Mouse (Mus musculus) MEL (cell line): ENCODE measurements around the gene Hoxc5. TPM values are rescaled to one million over a fixed set of nuclear protein-coding genes. Genes with fewer than 3 reads are reported as not detected.

Experiments
- DNase-seq: peaks from one replicate; pipeline ENCODE4 v3.0.0; 2011; ENCODE audit warnings: low read depth, low spot score
- H3K27ac ChIP-seq: 2 replicates; pipeline ENCODE4 v1.5.1; 2012; ENCODE audit warnings: low read depth, mild to moderate bottlenecking, control low read depth, low read length, moderate library complexity; ENCODE audit not compliant: control insufficient read depth
- H3K27me3 ChIP-seq, 2 experiments: fragments of 150-350 bp in 1 of 2; sonication (generic) in 1 of 2; 2 replicates each; pipeline ENCODE4 v1.6.1; 2012; ENCODE audit warnings: low read length in 2 of 2, mild to moderate bottlenecking in 2 of 2, improper control_type of control experiment in 1 of 2, moderate library complexity in 1 of 2; ENCODE audit not compliant: insufficient read depth in 2 of 2, control insufficient read depth in 1 of 2
- H3K36me3 ChIP-seq, 2 experiments: 2 replicates each; pipeline ENCODE4 v1.6.1; 2012 to 2014; ENCODE audit warnings: low read length in 2 of 2, improper control_type of control experiment in 1 of 2, inconsistent platforms in 1 of 2, mild to moderate bottlenecking in 1 of 2; ENCODE audit not compliant: insufficient read depth in 2 of 2, control insufficient read depth in 1 of 2
- H3K4me1 ChIP-seq, 2 experiments: fragments of 150-350 bp in 1 of 2; sonication (generic) in 1 of 2; 2 replicates each; pipeline ENCODE4 v1.6.1; 2012; ENCODE audit warnings: low read length in 2 of 2, improper control_type of control experiment in 1 of 2, mild to moderate bottlenecking in 1 of 2; ENCODE audit not compliant: insufficient read depth in 2 of 2, control insufficient read depth in 1 of 2
- H3K4me3 ChIP-seq, 2 experiments: fragments of 150-350 bp in 1 of 2; sonication (generic) in 1 of 2; 2 replicates each; pipeline ENCODE4 v1.5.1; 2012; ENCODE audit warnings: low read depth in 2 of 2, low read length in 2 of 2, mild to moderate bottlenecking in 2 of 2, moderate library complexity in 2 of 2, control low read depth in 1 of 2, improper control_type of control experiment in 1 of 2; ENCODE audit not compliant: control insufficient read depth in 1 of 2, insufficient read depth in 1 of 2
- H3K79me2 ChIP-seq: 2 replicates; pipeline ENCODE4 v1.6.1; 2012; ENCODE audit warnings: mild to moderate bottlenecking, low read length, moderate library complexity; ENCODE audit not compliant: control insufficient read depth, poor library complexity, insufficient read depth
- H3K9ac ChIP-seq: 2 replicates; pipeline ENCODE4 v1.6.1; 2012; ENCODE audit warnings: low read depth, mild to moderate bottlenecking, control low read depth, low read length, moderate library complexity; ENCODE audit not compliant: control insufficient read depth, poor library complexity, severe bottlenecking
- H3K9me3 ChIP-seq: fragments of 150-350 bp; sonication (generic); replicated peaks from 2 replicates; pipeline ENCODE4 v1.6.1; 2012; ENCODE audit warnings: mild to moderate bottlenecking, low read length, improper control_type of control experiment, moderate library complexity; ENCODE audit not compliant: insufficient read depth
- CHD1 ChIP-seq: IDR thresholded peaks from 2 replicates; pipeline ENCODE4 v1.6.1; 2012; ENCODE audit warnings: low read depth, mild to moderate bottlenecking, inconsistent platforms, low read length, improper control_type of control experiment
- E2F4 ChIP-seq: IDR thresholded peaks from 2 replicates; pipeline ENCODE4 v1.6.1; 2011; ENCODE audit warnings: low read depth, low read length, improper control_type of control experiment, borderline replicate concordance
- GABPA ChIP-seq: IDR thresholded peaks from 2 replicates; pipeline ENCODE4 v1.6.1; 2012; ENCODE audit warnings: low read depth, mild to moderate bottlenecking, inconsistent platforms, low read length, improper control_type of control experiment, moderate library complexity
- HCFC1 ChIP-seq: IDR thresholded peaks from 2 replicates; pipeline ENCODE4 v1.6.1; 2012; ENCODE audit warnings: low read depth, mild to moderate bottlenecking, inconsistent platforms, low read length, improper control_type of control experiment, moderate library complexity
- JUND ChIP-seq: IDR thresholded peaks from 2 replicates; pipeline ENCODE4 v1.6.1; 2011; ENCODE audit warnings: low read depth, mild to moderate bottlenecking, improper control_type of control experiment, low read length
- MAFK ChIP-seq: IDR thresholded peaks from 2 replicates; pipeline ENCODE4 v1.6.1; 2011; ENCODE audit warnings: low read depth, mild to moderate bottlenecking, low read length, improper control_type of control experiment, borderline replicate concordance
- MEF2A ChIP-seq: IDR thresholded peaks from 2 replicates; pipeline ENCODE4 v1.6.1; 2014; ENCODE audit warnings: low read depth, mild to moderate bottlenecking, inconsistent platforms, low read length, improper control_type of control experiment; ENCODE audit not compliant: poor library complexity, insufficient replicate concordance, severe bottlenecking; ENCODE audit errors: extremely low read depth
- POLR2A ChIP-seq, 2 experiments: IDR thresholded peaks; 2 replicates each; pipeline ENCODE4 v1.6.1; 2011 to 2012; ENCODE audit warnings: low read length in 2 of 2, mild to moderate bottlenecking in 2 of 2, control low read depth in 1 of 2, improper control_type of control experiment in 1 of 2, low read depth in 1 of 2, moderate library complexity in 1 of 2; ENCODE audit not compliant: control insufficient read depth in 1 of 2, insufficient read depth in 1 of 2, poor library complexity in 1 of 2
- POLR2AphosphoS2 ChIP-seq: IDR thresholded peaks from 2 replicates; pipeline ENCODE4 v1.6.1; 2011; ENCODE audit warnings: low read length, improper control_type of control experiment
- RAD21 ChIP-seq: IDR thresholded peaks from 2 replicates; pipeline ENCODE4 v1.6.1; 2011; ENCODE audit warnings: mild to moderate bottlenecking, low read depth, low read length, improper control_type of control experiment
- TAL1 ChIP-seq: IDR thresholded peaks from 2 replicates; pipeline ENCODE4 v1.6.1; 2012; ENCODE audit warnings: mild to moderate bottlenecking, inconsistent platforms, low read length, moderate library complexity, mixed read lengths
- TCF12 ChIP-seq: IDR thresholded peaks from 2 replicates; pipeline ENCODE4 v1.6.1; 2014; ENCODE audit warnings: low read depth, mild to moderate bottlenecking, inconsistent platforms, low read length, improper control_type of control experiment, moderate library complexity
- USF2 ChIP-seq, 2 experiments: IDR thresholded peaks; 2 replicates each; pipeline ENCODE4 v1.6.1; 2011 to 2012; ENCODE audit warnings: improper control_type of control experiment in 2 of 2, low read length in 2 of 2, borderline replicate concordance in 1 of 2, inconsistent platforms in 1 of 2, low read depth in 1 of 2, mild to moderate bottlenecking in 1 of 2; ENCODE audit not compliant: insufficient read depth in 1 of 2
- ZC3H11A ChIP-seq: IDR thresholded peaks from 2 replicates; pipeline ENCODE4 v1.6.1; 2012; ENCODE audit warnings: low read depth, mild to moderate bottlenecking, inconsistent platforms, low read length, improper control_type of control experiment
- ZKSCAN1 ChIP-seq: IDR thresholded peaks from 2 replicates; pipeline ENCODE4 v1.6.1; 2012; ENCODE audit warnings: low read depth, mild to moderate bottlenecking, inconsistent platforms, low read length, improper control_type of control experiment, moderate library complexity
- ZNF384 ChIP-seq: IDR thresholded peaks from 2 replicates; pipeline ENCODE4 v1.6.1; 2012; ENCODE audit warnings: low read depth, mild to moderate bottlenecking, inconsistent platforms, low read length, improper control_type of control experiment
- polyA plus RNA-seq, 2 experiments: library from polyadenylated mRNA; stranded (reverse) in 1 of 2; unstranded in 1 of 2; fragments of >175 nt in 1 of 2; fragments of >200 nt in 1 of 2; gene quantifications; 2 replicates each; pipeline versions ENCODE4 v1.2.1 to v1.2.4; 2012; ENCODE audit warnings: low replicate concordance in 2 of 2, low read depth in 1 of 2; ENCODE audit not compliant: insufficient read length in 2 of 2, insufficient read depth in 1 of 2, missing spikeins in 1 of 2
- total RNA-seq: library from RNA; depleted of rRNA; stranded (reverse); fragments of 300-350 nt; gene quantifications from 2 replicates; pipeline ENCODE4 v1.2.3, GENCODE M21; 2012

Gene Hoxc5
- total and polyA plus RNA-seq, 3 experiments, result 0.46 to 3.0 TPM; not detected in 1

GRCm38 (mm10) chr15:102949696-102950095 lies 17.5 kb upstream of the Hoxc5 start:
- H3K9me3 ChIP-seq, result no peaks in the 10 kb centered on the region
- peaks cover 22 to 38% of the 10 kb centered on the region in 2 experiments for H3K27me3 ChIP-seq
- no peaks in the 10 kb centered on the region; the same call in 1 of the 2 replicates for H3K79me2 ChIP-seq
- TF ChIP-seq TAL1, result no peak
- TF ChIP-seq MAFK, result no peak
- TF ChIP-seq ZNF384, result no peak
- TF ChIP-seq HCFC1, result no peak
- no peak for TF ChIP-seq POLR2A (IDR thresholded peaks at IDR 0.05; ENCODE audit: control insufficient read depth in 1 of 2, insufficient read depth in 1 of 2, low read depth in 1 of 2, low read length in 2 of 2, poor library complexity in 1 of 2)
- no peak for TF ChIP-seq E2F4
- TF ChIP-seq RAD21, result no peak
- TF ChIP-seq USF2 (IDR thresholded peaks at IDR 0.05; ENCODE audit: borderline replicate concordance in 1 of 2, insufficient read depth in 1 of 2, low read depth in 1 of 2, low read length in 2 of 2), result no peak
- no peak for TF ChIP-seq ZC3H11A
- no peak for TF ChIP-seq ZKSCAN1
- H3K4me1 ChIP-seq, result peaks cover 5 to 6% of the 10 kb centered on the region in 2 experiments; a peak in 3 of 4 replicates
- peaks cover 0 to 5% of the 10 kb centered on the region in 2 experiments; a peak in 1 of 4 replicates for H3K36me3 ChIP-seq
- H3K4me3 ChIP-seq, result no peak overlapping the region
- no peak overlapping the region for H3K9ac ChIP-seq
- no peak for DNase-seq
- H3K27ac ChIP-seq, result no peak overlapping the region

- TF ChIP-seq POLR2AphosphoS2 (no peak), ZKSCAN1 (no peak), GABPA (no peak), HCFC1 (no peak), TAL1 (no peak), JUND (no peak), USF2 (IDR thresholded peaks at IDR 0.05; ENCODE audit: borderline replicate concordance in 1 of 2, insufficient read depth in 1 of 2, low read depth in 1 of 2, low read length in 2 of 2) (no peak), TCF12 (no peak)
- Histone ChIP-seq H3K27ac (no peak overlapping the region), H3K4me1 (peaks cover 4 to 5% of the 10 kb centered on the region in 2 experiments; a peak in 2 of 4 replicates), H3K9me3 (no peaks in the 10 kb centered on the region), H3K27me3 (peaks cover 22 to 38% of the 10 kb centered on the region in 2 experiments), H3K79me2 (no peaks in the 10 kb centered on the region), H3K9ac (no peak overlapping the region), H3K4me3 (no peak overlapping the region), H3K36me3 (peaks cover 0 to 2% of the 10 kb centered on the region in 2 experiments; a peak in 1 of 4 replicates)
- DNase-seq, result no peak
Measured at GRCm38 (mm10) chr15:102950877-102951276, 16.4 kb upstream of the Hoxc5 start.

DNA sequence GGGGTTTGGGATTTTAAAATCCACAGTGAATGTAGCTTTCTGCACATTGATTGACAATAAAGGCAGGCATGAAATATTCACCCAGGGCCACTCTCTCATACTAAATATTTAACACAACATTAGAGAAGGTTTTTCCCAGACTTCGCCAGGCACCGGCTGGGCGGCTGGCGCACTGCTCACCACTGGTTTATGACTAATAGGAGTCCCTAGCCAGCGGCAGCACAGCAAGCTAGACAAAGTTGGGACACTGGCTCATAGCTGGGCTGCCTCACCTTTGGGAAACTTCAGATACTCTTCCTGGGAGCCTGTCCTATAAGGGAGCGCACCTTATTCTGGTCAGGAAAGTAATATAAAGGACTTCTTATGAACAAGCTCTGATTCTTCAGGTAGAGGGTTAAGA lies 13.7 kb upstream of the Hoxc5 start:
- H3K4me3 ChIP-seq, result no peak overlapping the region
- no peak for DNase-seq
- no peaks in the 10 kb centered on the region for H3K36me3 ChIP-seq
- no peaks in the 10 kb centered on the region for H3K79me2 ChIP-seq
- TF ChIP-seq ZC3H11A, result no peak
- no peak for TF ChIP-seq MEF2A
- no peak for TF ChIP-seq CHD1
- H3K9ac ChIP-seq, result no peak overlapping the region
- H3K27me3 ChIP-seq, result peaks cover 25 to 37% of the 10 kb centered on the region in 2 experiments
- no peak overlapping the region for H3K27ac ChIP-seq
- H3K9me3 ChIP-seq, result no peaks in the 10 kb centered on the region
- H3K4me1 ChIP-seq, result no peaks in the 10 kb centered on the region
